Mouse (Mus musculus) stomach, embryonic 14.5 days (tissue): ENCODE data around the gene Mmp11. TPM values are rescaled to one million over a fixed set of nuclear protein-coding genes. Genes with fewer than 3 reads are reported as not detected.

Experiments
- ATAC-seq: fragments of 200-750 bp; cut with Nextera tagmentation; 2 replicates; pipeline ENCODE4 v1.8.0; 2017; ENCODE audit warnings: low read depth, moderate TSS enrichment; ENCODE audit not compliant: insufficient number of reproducible peaks, insufficient read depth, low FRiP score
- H3K27ac ChIP-seq: fragments of 300-500 bp; sonication (generic); 2 replicates; pipeline ENCODE4 v1.5.1; 2014; ENCODE audit warnings: mild to moderate bottlenecking, low read length, moderate library complexity, mixed read lengths
- H3K27me3 ChIP-seq: fragments of 300-500 bp; sonication (generic); 2 replicates; pipeline ENCODE4 v1.6.1; 2014; ENCODE audit warnings: low read length, control low read depth, mixed read lengths; ENCODE audit not compliant: control insufficient read depth, insufficient read depth
- H3K36me3 ChIP-seq: fragments of 300-500 bp; sonication (generic); 2 replicates; pipeline ENCODE4 v1.6.1; 2014; ENCODE audit warnings: mild to moderate bottlenecking, control low read depth, low read length, moderate library complexity, mixed read lengths; ENCODE audit not compliant: control insufficient read depth, insufficient read depth
- H3K4me1 ChIP-seq: fragments of 300-500 bp; sonication (generic); 2 replicates; pipeline ENCODE4 v1.6.1; 2014; ENCODE audit warnings: low read length, control low read depth, mixed read lengths; ENCODE audit not compliant: control insufficient read depth, insufficient read depth
- H3K4me2 ChIP-seq: fragments of 300-500 bp; sonication (generic); replicated peaks from 2 replicates; pipeline ENCODE4 v1.6.1; 2014; ENCODE audit warnings: low read depth, low read length, control low read depth
- H3K4me3 ChIP-seq: fragments of 300-500 bp; sonication (generic); 2 replicates; pipeline ENCODE4 v1.5.1; 2014; ENCODE audit warnings: low read depth, low read length, control low read depth
- H3K9ac ChIP-seq: fragments of 300-500 bp; sonication (generic); replicated peaks from 2 replicates; pipeline ENCODE4 v1.6.1; 2014; ENCODE audit warnings: low read depth, mild to moderate bottlenecking, control low read depth, low read length, moderate library complexity, mixed read lengths
- H3K9me3 ChIP-seq: fragments of 300-500 bp; sonication (generic); 2 replicates; pipeline ENCODE4 v1.6.1; 2016; ENCODE audit warnings: low read depth, low read length, control low read depth; ENCODE audit not compliant: control insufficient read depth
- WGBS: fragments of 180-500 bp; shearing (Covaris S2); extraction: QIAGEN DNeasy Blood & Tissue Kit; methylation state at CpG from one replicate; pipeline ENCODE4 v1.1.7; 2014; 5-methylcytosine and 5-hydroxymethylcytosine counted together
- polyA plus RNA-seq: library from polyadenylated mRNA; unstranded; fragments of >200 nt; fragmentation: Nextera tagmentation; extraction: Ambion mirVana; gene quantifications from 2 replicates; pipeline ENCODE4 v1.2.1, GENCODE M21; 2014

Mmp11 gene
- polyA plus RNA-seq, 1 experiment from 2014 or later, result 59.5 TPM

DNA sequence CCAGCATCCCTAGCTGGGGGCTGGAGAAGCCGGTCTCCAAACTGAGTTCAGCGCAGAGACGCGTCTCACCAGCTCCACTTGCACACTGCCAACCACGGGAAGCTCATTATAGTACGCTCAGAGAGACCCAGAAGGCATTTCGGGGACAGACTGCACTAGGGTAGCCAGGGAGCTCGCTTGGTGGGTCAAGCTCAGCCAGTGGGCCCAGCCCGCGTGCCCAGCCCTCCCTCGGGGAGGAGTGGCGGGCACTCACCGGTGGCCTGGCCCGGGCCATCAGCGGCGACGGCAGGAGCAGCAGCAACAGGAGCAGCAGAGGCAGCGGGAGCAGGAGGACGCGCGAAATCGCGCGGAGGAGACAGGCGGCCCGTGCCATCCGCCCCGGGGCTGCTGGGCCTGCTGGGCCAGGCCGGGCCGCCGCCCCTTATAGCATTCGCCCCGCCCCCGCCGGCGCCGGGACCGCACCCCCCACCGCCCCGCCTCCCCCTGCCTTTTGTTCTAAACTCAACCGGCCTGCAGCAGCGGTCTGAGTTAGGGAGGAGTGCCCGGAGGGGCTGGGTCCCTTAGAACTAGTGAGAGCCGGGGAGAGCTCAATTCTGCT, 4.1 kb downstream of the Mmp11 start:
- H3K27me3 ChIP-seq, result no peaks in the 10 kb centered on the region
- peak overlapping the region; percentile 83 for H3K9ac ChIP-seq
- peak; percentile 74 for ATAC-seq
- 0 out of 2 replicates have a peak, but pooled peaks cover 6% of the 10 kb centered on the region for H3K36me3 ChIP-seq
- H3K27ac ChIP-seq, result peak overlapping the region; percentile 44; the same call in 1 of the 2 replicates
- WGBS, result 1% methylated on average over 44 of the region's 44 CpGs
- no peaks in the 10 kb centered on the region for H3K9me3 ChIP-seq
- peak overlapping the region; percentile 63 for H3K4me3 ChIP-seq
- peaks cover 24% of the 10 kb centered on the region for H3K4me1 ChIP-seq
- H3K4me2 ChIP-seq, result peak overlapping the region; percentile 91

DNA sequence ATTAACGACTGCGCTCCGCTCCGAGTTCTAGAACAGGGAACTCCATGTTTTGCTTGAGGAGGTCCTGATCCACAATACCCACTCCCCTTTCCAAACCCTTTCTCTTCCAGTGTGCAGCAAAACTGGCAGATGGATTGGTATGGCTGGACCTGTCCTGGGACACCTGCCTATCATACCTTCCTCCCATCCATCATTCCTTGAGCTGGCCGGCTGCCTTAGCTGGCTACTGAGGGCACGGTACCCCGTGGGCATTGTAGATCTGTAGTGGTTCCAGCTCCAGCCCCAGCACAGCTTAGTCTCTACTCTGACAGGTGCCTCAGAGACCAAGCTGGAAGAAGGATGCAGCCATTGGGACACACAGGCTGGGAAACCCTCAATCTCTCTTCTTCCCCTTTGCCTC, 5.0 kb downstream of the Mmp11 start:
- Histone ChIP-seq H3K27me3 (no peaks in the 10 kb centered on the region), H3K27ac (no peak overlapping the region), H3K9ac (0 out of 2 replicates have a peak overlapping the region, but pooled peaks have one; percentile 83), H3K36me3 (peaks cover 6% of the 10 kb centered on the region; the same call in 1 of the 2 replicates), H3K4me3 (peak overlapping the region; percentile 63), H3K4me1 (peaks cover 24% of the 10 kb centered on the region), H3K4me2 (peak overlapping the region; percentile 91), H3K9me3 (no peaks in the 10 kb centered on the region)
- 25% methylated on average over 7 of the region's 7 CpGs for WGBS
- no peak for ATAC-seq

DNA sequence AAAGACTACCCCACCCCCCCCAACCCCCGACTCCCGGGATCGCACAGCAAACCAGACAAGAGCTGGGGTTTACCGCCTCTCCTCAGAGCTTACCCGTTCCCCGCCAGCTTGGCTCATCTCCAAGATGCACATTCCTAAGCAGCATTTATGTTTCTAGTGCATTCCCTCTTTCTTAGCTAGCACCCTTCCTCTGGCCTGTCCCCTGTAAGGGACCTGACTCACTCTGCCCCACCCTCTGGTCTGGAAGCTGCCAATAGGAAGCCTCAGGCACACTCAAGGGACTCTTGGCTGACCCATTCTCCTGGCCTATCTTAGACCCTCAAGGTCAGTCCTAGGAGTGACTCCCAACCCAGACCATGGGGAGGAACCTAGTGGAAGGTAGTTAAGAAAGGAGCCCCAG, 6.0 kb downstream of the Mmp11 start:
- ATAC-seq, result peak; percentile 19; the same call in 1 of the 2 replicates
- H3K4me2 ChIP-seq, result peak overlapping the region; percentile 91
- no peak overlapping the region for H3K4me3 ChIP-seq
- no peak overlapping the region for H3K27ac ChIP-seq
- no peaks in the 10 kb centered on the region for H3K9me3 ChIP-seq
- peaks cover 11% of the 10 kb centered on the region; the same call in 1 of the 2 replicates for H3K36me3 ChIP-seq
- WGBS, result 18% methylated on average over 6 of the region's 6 CpGs
- peaks cover 24% of the 10 kb centered on the region for H3K4me1 ChIP-seq
- no peak overlapping the region for H3K9ac ChIP-seq
- H3K27me3 ChIP-seq, result no peaks in the 10 kb centered on the region

DNA sequence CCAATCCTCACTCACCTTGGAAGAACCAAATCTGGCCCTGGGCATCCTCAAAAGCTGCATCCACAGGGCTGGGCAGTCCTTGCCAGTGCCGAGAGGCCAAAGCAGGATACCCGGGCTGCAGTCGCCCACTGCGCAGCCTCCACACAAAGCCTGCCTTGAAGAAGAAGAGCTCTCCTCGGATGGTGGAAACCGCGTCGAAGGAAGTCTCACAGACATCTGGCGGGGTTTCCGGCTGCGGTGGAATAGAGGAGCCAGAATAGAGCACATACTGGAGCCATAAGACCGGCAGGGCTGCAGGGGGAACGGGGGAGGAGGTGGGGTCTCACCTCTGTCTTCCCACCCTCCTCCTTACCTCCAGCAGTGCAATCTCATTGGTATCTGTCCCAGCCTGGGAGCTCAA, 9.9 kb downstream of the Mmp11 start:
- Histone ChIP-seq H3K4me2 (no peak overlapping the region), H3K9me3 (no peaks in the 10 kb centered on the region), H3K27me3 (no peaks in the 10 kb centered on the region), H3K9ac (no peak overlapping the region), H3K27ac (no peak overlapping the region), H3K4me1 (peaks cover 23% of the 10 kb centered on the region), H3K4me3 (no peak overlapping the region), H3K36me3 (peaks cover 27% of the 10 kb centered on the region)
- ATAC-seq, result no peak
- WGBS, result 77% methylated on average over 13 of the region's 13 CpGs

DNA sequence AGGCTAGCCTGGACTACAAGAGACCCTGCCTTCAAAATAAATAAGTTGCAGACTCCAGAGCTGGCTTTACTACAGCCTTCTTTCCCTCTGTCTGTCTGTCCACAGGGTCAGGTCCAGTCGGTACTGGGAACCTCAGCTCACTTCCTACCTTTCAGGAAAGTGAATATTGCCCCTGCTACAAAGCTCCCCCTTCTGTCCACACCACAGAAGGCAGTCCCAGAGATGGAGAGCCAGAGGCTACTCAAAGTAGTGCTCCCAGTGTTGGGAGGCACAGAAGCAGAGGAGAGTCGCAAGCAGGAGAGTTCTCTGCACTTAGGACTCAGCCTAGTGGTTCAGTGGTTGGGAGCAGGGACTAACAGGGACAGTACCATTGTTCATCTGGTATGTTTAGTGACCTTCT, 12.0 kb downstream of the Mmp11 start:
- Histone ChIP-seq H3K4me1 (peaks cover 18% of the 10 kb centered on the region; the same call in 1 of the 2 replicates), H3K9me3 (no peaks in the 10 kb centered on the region), H3K36me3 (peaks cover 27% of the 10 kb centered on the region), H3K4me3 (no peak overlapping the region), H3K27me3 (no peaks in the 10 kb centered on the region), H3K9ac (no peak overlapping the region), H3K27ac (no peak overlapping the region), H3K4me2 (no peak overlapping the region)
- 56% methylated on average over 2 of the region's 2 CpGs for WGBS
- no peak for ATAC-seq

DNA sequence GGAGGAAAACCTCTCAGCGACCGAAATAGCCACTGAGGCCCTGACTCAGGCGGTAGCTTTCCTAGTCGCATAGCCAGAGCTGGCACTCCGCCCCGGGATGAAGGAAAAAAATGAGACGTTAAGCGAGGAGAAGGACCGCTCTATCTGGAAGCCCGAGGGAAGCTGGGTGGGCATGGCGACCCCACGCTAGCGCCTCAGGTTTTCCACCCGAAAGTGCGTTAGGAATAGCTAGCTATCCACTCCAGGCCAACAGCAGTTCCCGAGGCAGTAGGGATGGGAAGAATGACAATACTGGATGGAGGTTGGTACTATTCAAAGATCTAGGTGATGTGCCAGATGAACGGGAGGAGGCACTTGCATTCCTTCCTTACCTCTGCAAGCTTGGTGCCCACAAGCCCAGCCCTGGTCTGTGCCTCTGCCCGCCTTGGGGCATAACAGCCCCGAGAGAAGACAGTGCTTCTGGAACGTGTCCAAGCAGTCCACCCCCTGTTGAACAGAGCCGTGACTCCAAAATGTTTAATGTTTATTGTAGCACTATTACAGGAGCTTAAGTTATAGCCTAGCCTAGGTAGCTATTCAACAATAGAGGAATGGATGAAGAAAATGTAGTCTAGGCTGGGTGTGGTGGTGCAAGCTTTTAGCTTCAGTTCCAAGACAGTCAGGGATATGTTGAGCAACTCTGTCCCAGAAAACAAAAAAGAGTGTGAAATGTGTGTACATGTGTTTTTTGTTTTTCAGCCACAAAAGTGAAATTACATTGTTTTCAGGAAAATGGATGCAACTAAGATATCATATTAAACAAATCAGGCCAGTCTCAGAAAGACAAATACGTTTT, 14.4 kb downstream of the Mmp11 start:
- 0 out of 2 replicates have a peak, but pooled peaks have one; percentile 1 for ATAC-seq
- WGBS, result 5% methylated on average over 22 of the region's 22 CpGs
- no peaks in the 10 kb centered on the region for H3K27me3 ChIP-seq
- H3K9me3 ChIP-seq, result no peaks in the 10 kb centered on the region
- peak overlapping the region; percentile 85 for H3K4me3 ChIP-seq
- peaks cover 23% of the 10 kb centered on the region for H3K36me3 ChIP-seq
- H3K9ac ChIP-seq, result peak overlapping the region; percentile 62
- peak overlapping the region; percentile 81 for H3K4me2 ChIP-seq
- peaks cover 21% of the 10 kb centered on the region; the same call in 1 of the 2 replicates for H3K4me1 ChIP-seq
- peak overlapping the region; percentile 93 for H3K27ac ChIP-seq

DNA sequence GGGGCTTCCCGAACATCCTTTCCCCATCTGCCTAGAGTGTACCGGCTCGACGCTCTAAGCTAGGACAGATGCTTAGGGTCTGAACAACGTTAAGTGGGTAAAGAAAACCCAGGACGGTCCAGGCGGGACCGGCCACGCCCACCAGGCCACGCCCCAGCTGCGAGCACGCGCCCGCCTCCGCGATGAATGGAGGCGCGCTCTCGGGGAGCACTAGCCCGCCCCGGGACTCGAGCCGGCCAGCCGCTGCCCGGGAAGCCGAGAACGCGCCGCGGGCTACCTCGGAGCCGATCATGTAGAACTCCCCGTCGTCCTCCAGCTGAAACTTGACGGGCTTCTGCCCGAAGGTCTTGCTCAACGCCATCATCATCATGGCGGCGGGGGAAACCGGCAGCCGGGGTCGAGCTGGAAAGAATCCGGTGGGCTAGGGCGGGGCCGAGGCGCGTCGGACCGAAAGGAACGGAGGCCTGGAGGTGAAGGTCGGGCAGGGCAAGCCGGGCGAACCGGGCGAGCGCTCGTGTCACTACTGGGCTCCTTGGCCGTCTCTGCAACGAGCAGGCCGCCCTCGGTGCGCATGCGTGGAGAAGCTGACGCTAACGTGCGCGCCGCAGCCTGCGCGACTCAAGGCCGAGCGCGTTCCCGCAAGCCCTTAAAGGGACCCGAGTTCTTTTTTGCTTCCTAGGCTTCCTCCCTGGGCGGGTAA, 15.1 kb downstream of the Mmp11 start, which contains the start of gene Smarcb1:
Gene Smarcb1, minus strand, starts transcription at position 592 of the 700 bp plus-strand sequence.
- H3K4me3 ChIP-seq, result peak within 1 kb of the TSS; percentile 85
- peaks cover 21% of the 10 kb centered on the region; the same call in 1 of the 2 replicates for H3K4me1 ChIP-seq
- H3K9me3 ChIP-seq, result no peaks in the 10 kb centered on the region
- H3K27ac ChIP-seq, result peak within 1 kb of the TSS; percentile 93
- H3K4me2 ChIP-seq, result peak within 1 kb of the TSS; percentile 81
- H3K9ac ChIP-seq, result peak within 1 kb of the TSS; percentile 62
- ATAC-seq, result peak; percentile 90
- H3K36me3 ChIP-seq, result peaks cover 30% of the 10 kb centered on the region
- H3K27me3 ChIP-seq, result no peaks in the 10 kb centered on the region
- under 1% methylated on average over 76 of the region's 76 CpGs for whole genome bisulfite sequencing

DNA sequence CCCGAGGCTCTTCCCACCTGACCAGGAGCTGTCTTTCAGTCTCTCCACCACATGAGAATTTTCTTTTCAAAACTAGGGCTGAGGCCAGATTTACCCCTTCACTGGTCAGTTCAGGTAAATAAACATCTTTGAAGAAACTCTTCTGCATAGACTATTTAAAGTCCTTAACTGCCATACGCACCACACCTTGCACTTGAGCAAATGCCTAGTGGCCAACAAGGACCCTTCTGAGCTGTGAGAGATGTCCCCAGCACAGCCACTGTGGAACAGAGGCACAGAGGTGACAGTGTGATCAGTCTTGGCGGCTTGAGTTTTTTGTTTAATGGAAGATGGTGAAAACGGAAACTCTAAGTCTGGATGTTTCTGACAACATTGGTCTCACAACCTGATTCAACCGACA, 17.3 kb downstream of the Mmp11 start:
- no peak overlapping the region for H3K4me2 ChIP-seq
- H3K27me3 ChIP-seq, result no peaks in the 10 kb centered on the region
- H3K4me3 ChIP-seq, result no peak overlapping the region
- peaks cover 29% of the 10 kb centered on the region for H3K36me3 ChIP-seq
- no peak overlapping the region for H3K27ac ChIP-seq
- peaks cover 21% of the 10 kb centered on the region; the same call in 1 of the 2 replicates for H3K4me1 ChIP-seq
- WGBS, result 75% methylated on average over 5 of the region's 5 CpGs
- H3K9ac ChIP-seq, result no peak overlapping the region
- ATAC-seq, result no peak
- H3K9me3 ChIP-seq, result no peaks in the 10 kb centered on the region
